Mouse (Mus musculus): ENCODE data around the gene Gm8374.
"Not testable (repeated sequence)": the region's sequence is repeated elsewhere in the genome, so short reads cannot be mapped to it uniquely, and the experiment has no call there.

Gm8374 gene

DNA sequence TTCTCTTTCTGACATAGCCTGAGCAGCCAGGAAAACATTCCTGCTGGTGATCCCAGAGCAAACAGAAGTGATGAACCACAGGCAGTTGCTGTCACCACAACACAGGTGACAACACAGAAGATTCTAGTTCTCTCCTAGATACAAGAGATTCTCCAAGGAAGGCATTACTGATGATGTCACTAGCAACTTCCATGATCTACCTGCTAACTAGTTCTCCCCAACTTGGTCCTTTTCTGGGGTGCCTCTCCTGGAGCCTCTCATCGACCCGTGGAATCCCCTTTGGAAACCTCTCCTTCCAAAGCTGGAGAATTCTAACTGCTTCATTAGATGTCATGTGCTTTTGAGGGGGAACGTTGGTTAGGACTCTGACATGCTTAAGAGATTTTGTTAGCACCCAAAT, at the start of gene Gm8374:
TSS of gene Gm8374 (minus strand) at position 101 of the 400 bp plus-strand sequence.
- not testable (repeated sequence) for ATAC-seq (ENCODE audit: low TSS enrichment)

DNA sequence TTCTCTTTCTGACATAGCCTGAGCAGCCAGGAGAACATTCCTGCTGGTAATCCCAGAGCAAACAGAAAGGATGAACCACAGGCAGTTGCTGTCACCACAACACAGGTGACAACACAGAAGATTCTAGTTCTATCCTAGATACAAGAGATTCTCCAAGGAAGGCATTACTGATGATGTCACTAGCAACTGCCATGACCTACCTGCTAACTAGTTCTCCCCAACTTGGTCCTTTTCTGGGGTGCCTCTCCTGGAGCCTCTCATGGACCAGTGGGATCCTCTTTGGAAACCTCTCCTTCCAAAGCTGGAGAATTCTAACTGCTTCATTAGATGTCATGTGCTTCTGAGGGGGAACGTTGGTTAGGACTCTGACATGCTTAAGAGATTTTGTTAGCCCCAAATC, 32.6 kb downstream of the Gm8374 start, which contains the start of gene Gm5797:
TSS of gene Gm5797 (minus strand) at position 101 of the 400 bp plus-strand sequence.
- ATAC-seq (ENCODE audit: low TSS enrichment) = not testable (repeated sequence)

DNA sequence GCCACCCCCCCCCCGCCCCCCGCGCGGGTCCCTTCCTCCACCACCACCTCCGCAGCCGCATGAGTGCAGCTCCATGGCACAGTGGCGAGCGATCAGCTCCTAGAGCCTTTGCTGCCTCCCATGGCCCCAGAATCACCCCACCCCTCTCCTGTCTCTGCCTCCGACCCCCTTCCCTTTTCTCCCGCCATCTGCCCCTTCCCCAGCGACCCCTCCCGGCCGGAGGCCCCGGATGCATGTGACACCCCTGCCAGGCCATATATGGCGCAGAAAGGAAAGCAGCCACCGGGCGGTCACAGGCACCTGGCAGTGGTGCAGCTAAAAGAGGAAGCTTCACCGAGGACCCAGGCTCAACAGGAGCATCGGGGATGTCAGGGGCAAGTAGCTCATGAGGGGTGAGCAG, 49.8 kb downstream of the Gm8374 start:
- ATAC-seq (ENCODE audit: low TSS enrichment) = not testable (repeated sequence)

- not testable (repeated sequence) for ATAC-seq (ENCODE audit: low TSS enrichment)
These were observed 50.3 kb downstream of the Gm8374 start, which contains the start of gene Gm3739 for GRCm38 (mm10) chr14:7314661-7315060. Gene Gm3739, minus strand, starts transcription at chr14:7315049.

Measured in frontal cortex, adult (tissue).